Mouse (Mus musculus) cerebellum, adult 2 months (tissue): ENCODE results near the gene Atxn1. TPM values are rescaled to one million over a fixed set of nuclear protein-coding genes. Genes with fewer than 3 reads are reported as not detected.

ENCODE experiments used
- DNase-seq, 2 experiments: peaks; one replicate each; pipeline ENCODE4 v3.0.0; 2021
- H3K27ac ChIP-seq: fragments of 200-500 bp; 2 replicates; pipeline ENCODE4 v1.5.1; 2012; ENCODE audit warnings: low read length, control low read depth, inconsistent platforms; ENCODE audit not compliant: insufficient read depth
- H3K27me3 ChIP-seq: fragments of 200-500 bp; 2 replicates; pipeline ENCODE4 v1.6.1; 2012; ENCODE audit warnings: inconsistent platforms, mild to moderate bottlenecking, low read length, moderate library complexity; ENCODE audit not compliant: control insufficient read depth, insufficient read depth
- H3K4me1 ChIP-seq: fragments of 200-500 bp; 2 replicates; pipeline ENCODE4 v1.6.1; 2011; ENCODE audit warnings: low read length; ENCODE audit not compliant: control insufficient read depth, insufficient read depth
- H3K4me3 ChIP-seq: fragments of 200-500 bp; replicated peaks from 2 replicates; pipeline ENCODE3; 2011; ENCODE audit warnings: mild to moderate bottlenecking, low read depth, low read length, control low read depth; ENCODE audit not compliant: insufficient read depth
- CTCF ChIP-seq: fragments of 200-500 bp; IDR thresholded peaks from 2 replicates; pipeline ENCODE4 v1.5.1; 2011; ENCODE audit warnings: low read depth, mild to moderate bottlenecking, control low read depth, low read length, moderate library complexity, borderline replicate concordance; ENCODE audit not compliant: insufficient read depth
- POLR2A ChIP-seq: fragments of 200-500 bp; IDR thresholded peaks from 2 replicates; pipeline ENCODE4 v1.6.1; 2011; ENCODE audit warnings: low read length, control low read depth, borderline replicate concordance; ENCODE audit not compliant: insufficient read depth
- WGBS: fragments of 180-500 bp; shearing (Covaris S2); methylation state at CpG from one replicate; pipeline ENCODE4 v1.1.7; 2018; 5-methylcytosine and 5-hydroxymethylcytosine counted together
- polyA plus RNA-seq: library from polyadenylated mRNA; depleted of rRNA; stranded (reverse); fragments of >200 nt; gene quantifications from 2 replicates; pipeline ENCODE4 v1.2.3, GENCODE M21; 2012

The Atxn1 gene
- polyA plus RNA-seq, 1 experiment = 16.9 TPM

DNA sequence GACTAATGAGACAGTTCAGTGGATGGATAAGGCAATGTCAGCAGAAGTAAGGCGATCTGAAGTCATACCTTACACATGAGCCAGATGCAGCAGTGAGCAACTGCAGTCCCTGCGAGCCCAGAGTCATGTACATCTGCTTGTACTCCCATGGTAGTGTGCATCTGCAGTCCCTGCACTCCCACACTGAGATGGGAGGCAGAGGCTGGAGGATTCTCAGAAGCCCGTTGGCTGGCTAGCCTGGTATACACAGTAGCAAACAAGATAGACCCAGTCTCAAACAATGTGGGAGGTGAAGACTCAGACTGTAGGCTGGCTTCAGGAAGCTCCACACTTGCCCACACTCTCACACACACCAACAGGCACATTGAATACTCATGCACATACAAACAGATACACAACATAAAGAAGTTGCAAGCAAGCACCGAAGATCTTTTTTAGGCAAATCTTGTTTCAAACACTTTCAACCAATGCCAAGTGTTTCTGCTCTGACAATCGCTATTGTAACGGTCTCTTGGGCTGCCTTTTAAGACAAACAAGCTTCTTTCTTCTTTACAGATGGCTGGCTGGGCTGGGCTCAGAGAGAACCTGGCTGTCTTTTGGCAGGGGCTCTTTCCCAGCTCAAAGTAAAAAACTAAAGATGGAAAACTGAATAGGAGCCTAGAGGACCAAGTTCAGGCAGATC, 89.0 kb downstream of the Atxn1 start:
- no peak overlapping the region for H3K4me3 ChIP-seq
- TF ChIP-seq CTCF (no peak), POLR2A (no peak)
- 65% methylated on average over 6 of the region's 6 CpGs for WGBS

DNA sequence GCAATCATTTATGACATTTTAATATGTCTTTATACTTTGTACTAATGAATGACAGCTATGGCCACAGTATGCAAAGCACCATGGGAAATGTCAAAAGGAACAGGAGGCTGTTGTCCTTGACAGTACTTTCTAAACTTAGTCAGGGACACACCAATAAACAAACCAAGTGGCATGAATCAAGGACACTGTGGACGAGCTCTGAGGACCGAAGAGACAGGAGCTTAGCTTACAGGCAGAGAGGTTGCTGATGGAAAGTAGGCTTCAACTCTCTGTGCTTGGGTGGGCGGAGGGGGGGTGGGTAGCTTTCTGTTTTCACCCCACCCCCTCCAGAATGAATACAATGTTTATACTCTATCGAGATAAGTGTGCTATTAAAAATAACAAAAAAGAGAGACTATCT, 90.6 kb downstream of the Atxn1 start:
- H3K27me3 ChIP-seq = no peaks in the 10 kb centered on the region
- no peak overlapping the region for H3K27ac ChIP-seq
- TF ChIP-seq POLR2A (no peak), CTCF (no peak)
- H3K4me3 ChIP-seq = no peak overlapping the region
- no peaks in the 10 kb centered on the region for H3K4me1 ChIP-seq
- DNase-seq = no peak
- WGBS = 96% methylated on average over 4 of the region's 4 CpGs

More for the DNA sequence above, 89.0 kb downstream of the Atxn1 start:
- DNase-seq = no peak
- Histone ChIP-seq H3K4me1 (peaks cover 3% of the 10 kb centered on the region; the same call in 1 of the 2 replicates), H3K27ac (no peak overlapping the region), H3K27me3 (no peaks in the 10 kb centered on the region)

DNA sequence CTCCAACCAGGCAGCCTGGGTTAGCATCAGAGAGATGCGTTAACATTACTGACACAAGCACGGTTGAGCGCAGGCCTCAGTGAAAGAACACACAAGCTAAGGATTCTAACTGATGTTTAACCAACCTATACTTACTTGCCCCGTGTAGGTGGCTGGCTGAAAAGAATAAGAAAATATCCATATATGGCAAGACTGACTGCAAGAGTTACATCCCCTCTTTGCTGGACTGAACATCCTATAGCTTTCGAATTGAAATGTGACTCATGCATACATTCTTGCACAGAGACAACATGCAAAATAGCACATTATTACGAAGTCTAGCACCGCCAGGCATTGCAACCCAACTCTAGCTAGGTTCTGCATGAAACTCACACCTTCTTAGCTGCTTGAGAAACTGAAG, 91.8 kb downstream of the Atxn1 start:
- Histone ChIP-seq H3K27ac (no peak overlapping the region), H3K27me3 (no peaks in the 10 kb centered on the region), H3K4me1 (no peaks in the 10 kb centered on the region), H3K4me3 (no peak overlapping the region)
- WGBS = 96% methylated on average over 7 of the region's 7 CpGs
- no peak for TF ChIP-seq CTCF
- TF ChIP-seq POLR2A = no peak
- DNase-seq = no peak

DNA sequence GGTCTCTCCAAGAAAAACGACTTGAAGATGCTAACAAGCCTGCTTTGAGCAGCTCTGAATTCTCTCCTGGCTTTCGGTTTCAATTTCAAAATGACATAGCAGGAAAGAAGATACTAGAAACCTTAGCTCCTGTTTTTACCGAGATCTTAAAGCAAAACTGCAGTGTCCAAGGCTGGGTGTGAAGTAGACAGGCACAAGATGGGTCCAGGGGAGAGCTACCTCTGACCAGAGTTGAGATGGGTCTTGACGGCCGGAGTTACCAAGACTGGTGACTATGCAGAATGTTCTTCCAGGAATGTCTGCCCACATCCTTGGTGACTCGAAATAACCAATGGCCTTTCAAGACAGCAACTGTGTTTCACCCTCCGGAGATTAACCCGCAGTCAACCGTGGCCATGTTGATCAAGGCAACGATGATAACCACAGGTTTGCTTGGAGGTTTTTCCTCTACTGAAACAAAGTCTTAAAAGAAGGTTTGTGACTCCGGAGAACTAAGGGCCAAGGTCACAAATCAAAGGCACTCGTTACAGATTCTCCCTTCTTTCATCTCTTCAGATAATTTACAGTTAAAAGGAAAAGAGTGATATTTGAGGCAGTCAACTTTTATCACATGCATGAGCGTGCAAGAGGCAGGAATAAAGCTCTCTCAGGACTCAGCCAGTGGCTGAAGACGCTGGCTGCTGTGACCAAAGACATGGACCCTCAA, 92.6 kb downstream of the Atxn1 start:
- Histone ChIP-seq H3K27me3 (no peaks in the 10 kb centered on the region), H3K4me1 (no peaks in the 10 kb centered on the region; the same call in 1 of the 2 replicates), H3K27ac (no peak overlapping the region), H3K4me3 (no peak overlapping the region)
- TF ChIP-seq POLR2A (no peak), CTCF (no peak)
- DNase-seq = no peak
- WGBS = 86% methylated on average over 14 of the region's 14 CpGs

DNA sequence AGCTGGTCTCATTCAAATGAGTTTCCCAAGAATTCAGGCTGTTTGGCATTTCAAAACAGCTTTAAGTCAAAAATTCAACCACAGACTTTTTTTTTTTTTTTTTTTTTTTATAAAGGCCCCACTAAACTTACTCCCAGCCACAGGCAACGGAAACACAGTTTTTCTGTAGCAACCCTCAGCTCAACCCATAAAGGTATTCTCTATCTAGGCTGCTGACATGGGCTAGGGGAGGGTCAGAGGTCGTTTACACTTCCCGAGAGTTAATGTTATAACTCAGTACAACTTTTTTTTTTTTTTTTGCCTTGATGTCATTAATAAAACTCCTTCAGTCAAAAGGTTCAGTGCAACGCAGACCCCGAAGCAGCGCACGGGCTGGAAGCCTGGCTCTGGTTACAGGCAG, 93.3 kb downstream of the Atxn1 start:
- WGBS = 89% methylated on average over 7 of the region's 7 CpGs
- no peak for TF ChIP-seq POLR2A
- no peak for TF ChIP-seq CTCF
- Histone ChIP-seq H3K4me1 (no peaks in the 10 kb centered on the region; the same call in 1 of the 2 replicates), H3K27ac (no peak overlapping the region), H3K4me3 (no peak overlapping the region), H3K27me3 (no peaks in the 10 kb centered on the region)
- no peak for DNase-seq

DNA sequence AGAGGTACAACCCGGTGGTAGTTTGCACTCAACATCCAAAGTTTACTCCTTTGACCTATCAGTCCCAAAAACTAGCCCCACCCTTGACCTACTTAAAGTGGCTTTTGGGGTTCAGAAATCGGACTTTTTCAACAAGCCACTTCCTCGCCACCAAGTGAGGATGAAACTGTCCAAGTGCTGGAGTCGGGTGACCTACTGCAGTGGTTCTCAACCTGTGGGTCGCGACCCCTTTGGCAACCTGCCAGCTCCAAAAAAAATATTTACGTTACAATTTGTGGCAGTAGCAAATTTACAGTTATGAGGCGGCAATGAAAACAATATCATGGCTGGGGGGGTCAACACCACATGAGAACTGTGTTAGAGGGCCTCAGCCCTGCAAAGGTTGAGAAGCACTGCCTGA, 95.9 kb downstream of the Atxn1 start:
- WGBS = 91% methylated on average over 8 of the region's 8 CpGs
- Histone ChIP-seq H3K27me3 (no peaks in the 10 kb centered on the region), H3K4me1 (no peaks in the 10 kb centered on the region; the same call in 1 of the 2 replicates), H3K27ac (no peak overlapping the region), H3K4me3 (no peak overlapping the region)
- no peak for TF ChIP-seq CTCF
- no peak for TF ChIP-seq POLR2A
- no peak for DNase-seq

DNA sequence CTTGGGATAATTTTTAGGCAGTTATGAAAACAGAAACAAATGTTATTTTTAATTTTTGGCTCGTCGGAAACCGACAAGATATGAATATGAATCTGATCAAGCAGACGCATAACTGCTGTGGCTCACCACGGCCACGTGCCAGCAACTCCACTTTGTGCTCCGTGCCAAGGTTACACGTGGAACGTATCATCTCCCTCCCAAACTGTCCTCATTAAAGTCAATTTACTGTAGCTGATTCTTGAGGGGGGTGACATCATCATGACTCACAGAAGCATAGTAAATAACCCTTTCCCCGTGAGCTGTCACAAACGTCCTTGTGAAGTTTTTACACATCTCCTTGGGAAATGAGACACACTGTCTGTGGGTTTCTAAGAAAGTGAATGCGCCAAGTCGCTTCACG, 97.5 kb downstream of the Atxn1 start:
- 27% methylated on average over 14 of the region's 14 CpGs for WGBS
- peak in 1 of 2 experiments; percentile 36 for DNase-seq
- no peak overlapping the region for H3K27ac ChIP-seq
- H3K4me1 ChIP-seq = no peaks in the 10 kb centered on the region; the same call in 1 of the 2 replicates
- H3K27me3 ChIP-seq = no peaks in the 10 kb centered on the region
- no peak for TF ChIP-seq CTCF
- TF ChIP-seq POLR2A = no peak
- no peak overlapping the region for H3K4me3 ChIP-seq

DNA sequence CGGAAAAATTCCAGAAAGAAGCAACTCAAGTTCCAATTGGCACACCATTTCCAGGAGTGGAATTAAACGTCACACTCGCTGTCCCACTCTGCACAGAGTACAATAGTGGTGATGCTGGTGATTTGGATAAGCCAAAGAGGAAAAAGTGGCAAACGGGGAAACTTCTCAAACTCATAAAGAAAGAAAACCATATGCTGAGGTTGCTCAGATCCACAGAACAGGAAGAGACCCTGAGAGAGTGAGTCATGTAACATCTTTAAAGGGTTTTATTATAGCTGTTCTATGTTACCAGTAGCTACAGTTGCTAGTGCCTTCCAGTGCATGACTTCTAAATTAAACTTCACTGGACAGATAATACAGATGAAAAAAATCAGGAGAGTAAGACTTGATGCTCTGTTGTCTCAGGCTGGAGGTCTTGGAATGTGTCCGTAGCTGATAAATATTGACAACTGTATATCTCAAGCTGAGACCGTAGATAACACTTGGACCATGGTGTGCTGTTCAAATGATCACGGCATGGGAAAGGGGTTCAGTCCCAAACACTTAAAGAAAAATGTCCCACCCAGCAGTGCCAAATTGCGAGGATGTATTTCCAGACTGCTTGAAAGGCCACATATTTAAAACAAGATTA, 98.1 kb downstream of the Atxn1 start:
- H3K4me1 ChIP-seq = no peaks in the 10 kb centered on the region; the same call in 1 of the 2 replicates
- WGBS = 85% methylated on average over 8 of the region's 8 CpGs
- DNase-seq = no peak
- H3K4me3 ChIP-seq = no peak overlapping the region
- H3K27ac ChIP-seq = no peak overlapping the region
- no peaks in the 10 kb centered on the region for H3K27me3 ChIP-seq
- TF ChIP-seq POLR2A (no peak), CTCF (no peak)
